Mouse (Mus musculus): ENCODE measurements around the gene Aig1. TPM values are rescaled to one million over a fixed set of nuclear protein-coding genes. Genes with fewer than 3 reads are reported as not detected.
"Not testable (repeated sequence)": the region's sequence is repeated elsewhere in the genome, so short reads cannot be mapped to it uniquely, and the experiment has no call there.

The Aig1 gene
- 21.9 and 24.2 TPM in 2 replicates for polyA plus RNA-seq (2016; fragmentation: Nextera tagmentation; extraction: Ambion mirVana)

- WGBS, result 3% methylated on average over 77 of the region's 77 CpGs
These were observed at the start of gene Aig1 for GRCm38 (mm10) chr10:13868371-13869321. TSS of gene Aig1 (minus strand) at chr10:13868980.

DNA sequence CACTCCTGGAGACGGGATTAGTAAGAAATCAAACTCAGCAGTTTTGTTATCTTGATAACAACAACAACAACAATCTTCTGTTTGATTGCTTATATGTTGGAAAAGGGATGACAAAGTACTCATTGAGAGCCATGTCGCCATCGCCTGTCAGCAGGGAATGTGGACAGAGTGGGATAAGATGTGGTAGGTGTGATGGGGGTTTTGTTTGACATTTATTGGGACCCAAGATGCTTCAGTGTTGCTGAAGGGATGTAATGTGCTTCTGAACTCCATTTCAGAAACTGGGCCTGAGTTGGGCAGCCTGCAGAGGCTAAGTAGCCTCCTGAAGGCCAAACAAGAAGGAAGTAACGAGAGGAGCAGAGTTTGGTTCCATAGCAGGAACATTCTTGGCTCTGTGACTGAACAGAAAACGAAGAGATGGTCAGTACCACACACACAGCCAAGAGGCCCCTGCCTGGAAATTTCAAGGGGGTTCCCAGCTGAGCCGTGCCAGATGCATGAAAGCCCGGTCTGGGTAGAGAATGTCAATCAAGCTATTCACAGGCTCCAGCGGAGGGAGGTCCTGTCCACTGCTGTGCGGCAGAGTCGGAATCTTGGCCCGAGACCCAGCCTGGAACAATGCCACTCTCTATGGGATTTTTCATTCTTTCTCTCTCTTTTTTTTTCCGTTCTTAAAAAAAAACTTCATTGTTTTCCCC lies 48.0 kb upstream of the Aig1 start:
- 36% methylated on average over 12 of the region's 12 CpGs for WGBS
- peak; percentile 47 for DNase-seq (ENCODE audit: low spot score)
- H3K27me3 ChIP-seq (replicated peaks; ENCODE audit: low read depth, poor library complexity, severe bottlenecking), result no peaks in the 10 kb centered on the region
- H3K4me3 ChIP-seq, result no peak overlapping the region
- no peak overlapping the region for H3K27ac ChIP-seq (replicated peaks)
- H3K4me1 ChIP-seq, result peaks cover 5% of the 10 kb centered on the region
- H3K36me3 ChIP-seq (replicated peaks), result no peaks in the 10 kb centered on the region
- no peaks in the 10 kb centered on the region for H3K9me3 ChIP-seq

More at GRCm38 (mm10) chr10:13868371-13869321, at the start of gene Aig1:
- no peaks in the 10 kb centered on the region; the same call in 1 of the 2 replicates for H3K9me3 ChIP-seq
- peak; percentile 79 for DNase-seq (ENCODE audit: low spot score)
- H3K4me1 ChIP-seq, result peaks cover 19% of the 10 kb centered on the region
- H3K27ac ChIP-seq (replicated peaks), result peak within 1 kb of the TSS; percentile 91
- no peaks in the 10 kb centered on the region for H3K36me3 ChIP-seq (replicated peaks)
- no peaks in the 10 kb centered on the region for H3K27me3 ChIP-seq (replicated peaks; ENCODE audit: low read depth, poor library complexity, severe bottlenecking)
- H3K4me3 ChIP-seq, result peak within 1 kb of the TSS; percentile 85

DNA sequence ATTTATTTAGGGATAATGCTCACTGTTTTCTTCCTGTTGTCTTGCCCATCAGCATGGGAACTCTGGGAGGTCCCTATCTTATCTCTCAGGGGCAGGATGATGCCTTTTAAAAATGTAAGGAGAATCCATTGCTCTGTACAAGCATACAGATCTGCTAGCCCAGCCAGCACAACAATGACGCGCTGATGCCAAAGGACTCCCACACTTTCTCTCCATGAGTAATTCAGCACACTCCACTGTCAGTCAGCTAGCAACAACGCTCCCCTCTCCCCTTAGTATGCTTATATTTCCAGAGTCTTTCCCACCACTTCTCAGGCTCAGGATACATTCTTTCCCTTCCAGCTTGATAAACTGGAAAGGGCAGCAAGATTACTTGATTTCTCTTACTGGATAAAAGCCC lies 46.4 kb upstream of the Aig1 start:
- Histone ChIP-seq H3K4me3 (no peak overlapping the region), H3K27ac (replicated peaks) (no peak overlapping the region), H3K36me3 (replicated peaks) (no peaks in the 10 kb centered on the region), H3K4me1 (peaks cover 5% of the 10 kb centered on the region), H3K9me3 (no peaks in the 10 kb centered on the region), H3K27me3 (replicated peaks; ENCODE audit: low read depth, poor library complexity, severe bottlenecking) (no peaks in the 10 kb centered on the region)
- DNase-seq (ENCODE audit: low spot score), result no peak
- WGBS, result 85% methylated on average over 3 of the region's 3 CpGs

GRCm38 (mm10) chr10:13913689-13914088 lies 44.9 kb upstream of the Aig1 start:
- Histone ChIP-seq H3K27ac (replicated peaks) (no peak overlapping the region), H3K9me3 (no peaks in the 10 kb centered on the region), H3K36me3 (replicated peaks) (no peaks in the 10 kb centered on the region), H3K4me3 (no peak overlapping the region), H3K4me1 (peaks cover 5% of the 10 kb centered on the region), H3K27me3 (replicated peaks; ENCODE audit: low read depth, poor library complexity, severe bottlenecking) (no peaks in the 10 kb centered on the region)
- no peak for DNase-seq (ENCODE audit: low spot score)

DNA sequence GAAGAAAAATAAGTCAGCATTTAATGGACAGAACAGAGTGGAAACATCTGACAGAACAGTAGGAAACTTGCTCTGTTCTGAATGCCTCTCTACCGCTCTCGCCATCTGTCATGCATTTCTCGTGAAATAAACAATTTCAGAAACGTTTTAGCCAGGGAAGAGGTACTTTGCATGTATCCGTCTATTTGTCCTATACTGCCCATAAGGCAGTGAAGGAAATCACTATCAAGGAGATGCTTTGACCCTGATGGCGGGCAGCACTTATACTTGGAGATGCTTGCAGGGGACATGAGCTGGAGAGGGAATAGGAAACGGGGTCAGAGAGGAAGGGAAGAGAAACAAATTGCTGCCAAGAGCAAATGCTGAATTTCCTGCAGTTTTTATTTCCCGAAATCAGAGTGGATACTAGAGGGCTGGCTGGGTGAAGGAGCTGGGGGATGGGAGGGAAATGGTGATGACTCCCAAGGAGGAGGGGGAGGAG lies 37.5 kb upstream of the Aig1 start:
- H3K9me3 ChIP-seq, result peaks cover 7% of the 10 kb centered on the region; the same call in 1 of the 2 replicates
- WGBS, result 76% methylated on average over 8 of the region's 8 CpGs
- H3K36me3 ChIP-seq (replicated peaks), result no peaks in the 10 kb centered on the region

DNA sequence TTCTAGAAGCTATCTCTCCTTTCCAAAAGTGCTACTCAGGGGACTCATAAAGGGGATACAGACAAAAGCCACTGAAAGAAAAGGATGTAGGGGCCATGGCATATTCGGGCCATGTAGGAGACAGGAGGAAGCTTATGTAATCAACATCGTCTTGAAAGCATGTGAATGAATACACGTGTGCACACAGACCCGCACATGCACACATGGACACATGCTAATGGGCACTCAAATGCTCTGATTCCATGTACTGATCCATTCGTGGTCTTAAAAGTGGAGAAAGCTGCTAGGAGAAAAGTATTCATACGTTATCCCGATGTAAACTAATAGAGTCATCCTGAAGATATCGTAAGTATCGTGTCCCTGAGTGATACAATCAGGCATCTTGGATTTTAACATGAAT lies 36.8 kb upstream of the Aig1 start:
- Histone ChIP-seq H3K27me3 (replicated peaks; ENCODE audit: low read depth, poor library complexity, severe bottlenecking) (no peaks in the 10 kb centered on the region), H3K4me1 (no peaks in the 10 kb centered on the region), H3K27ac (replicated peaks) (no peak overlapping the region), H3K36me3 (replicated peaks) (no peaks in the 10 kb centered on the region), H3K9me3 (peaks cover 7% of the 10 kb centered on the region; the same call in 1 of the 2 replicates), H3K4me3 (no peak overlapping the region)
- WGBS, result 94% methylated on average over 9 of the region's 9 CpGs
- DNase-seq (ENCODE audit: low spot score), result no peak

More for the DNA sequence above, 37.5 kb upstream of the Aig1 start:
- Histone ChIP-seq H3K4me3 (no peak overlapping the region), H3K27me3 (replicated peaks; ENCODE audit: low read depth, poor library complexity, severe bottlenecking) (no peaks in the 10 kb centered on the region), H3K27ac (replicated peaks) (no peak overlapping the region), H3K4me1 (no peaks in the 10 kb centered on the region)
- DNase-seq (ENCODE audit: low spot score), result no peak

DNA sequence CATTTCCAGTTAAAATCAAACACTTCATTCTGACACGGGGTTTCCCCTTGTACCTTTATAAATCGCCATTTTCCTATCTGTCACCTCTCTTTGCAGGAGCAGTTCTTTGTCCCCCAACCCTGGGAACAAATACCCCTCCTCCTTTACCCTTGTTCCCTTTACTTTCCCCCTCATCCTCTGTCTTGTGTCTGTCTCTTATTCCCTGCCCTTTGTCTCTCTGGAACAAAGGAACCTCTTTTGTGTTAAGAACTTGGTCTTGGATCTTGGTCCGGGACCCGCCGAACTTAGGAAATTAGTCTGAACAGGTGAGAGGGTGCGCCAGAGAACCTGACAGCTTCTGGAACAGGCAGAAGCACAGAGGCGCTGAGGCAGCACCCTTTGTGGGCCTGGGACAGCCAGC lies 24.0 kb upstream of the Aig1 start:
- 90% methylated on average over 7 of the region's 7 CpGs for WGBS
- DNase-seq (ENCODE audit: low spot score), result not testable (repeated sequence)

GRCm38 (mm10) chr10:13882975-13883875 lies 14.4 kb upstream of the Aig1 start:
- Histone ChIP-seq H3K4me3 (no peak overlapping the region), H3K27me3 (replicated peaks; ENCODE audit: low read depth, poor library complexity, severe bottlenecking) (no peaks in the 10 kb centered on the region), H3K9me3 (no peaks in the 10 kb centered on the region), H3K36me3 (replicated peaks) (no peaks in the 10 kb centered on the region), H3K4me1 (no peaks in the 10 kb centered on the region), H3K27ac (replicated peaks) (no peak overlapping the region)
- no peak for DNase-seq (ENCODE audit: low spot score)
- WGBS, result 91% methylated on average over 10 of the region's 10 CpGs

More for the DNA sequence above, 24.0 kb upstream of the Aig1 start:
- H3K36me3 ChIP-seq (replicated peaks); H3K4me1 ChIP-seq; H3K27me3 ChIP-seq (replicated peaks; ENCODE audit: low read depth, poor library complexity, severe bottlenecking); H3K9me3 ChIP-seq; H3K4me3 ChIP-seq; H3K27ac ChIP-seq (replicated peaks): not testable (repeated sequence)

DNA sequence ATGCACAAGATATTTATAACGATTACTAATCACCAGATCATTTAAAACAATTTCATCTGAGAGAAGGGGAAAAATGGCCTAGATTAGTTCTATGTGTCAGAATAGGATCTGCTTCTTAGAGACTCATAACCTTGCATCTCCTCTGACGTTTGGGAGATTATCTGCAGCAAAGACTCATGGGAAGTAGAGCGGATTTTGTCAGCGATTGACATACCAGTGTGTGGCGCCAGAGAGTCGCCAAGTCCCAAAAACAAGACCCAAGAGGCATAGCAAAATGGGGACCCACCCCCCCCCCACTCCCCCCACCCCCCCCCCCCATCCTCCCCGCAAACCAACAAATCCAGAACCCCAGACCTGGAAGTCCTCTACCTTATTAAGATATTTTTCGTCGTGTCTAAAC lies 13.7 kb upstream of the Aig1 start:
- 62% methylated on average over 9 of the region's 9 CpGs for WGBS
- H3K36me3 ChIP-seq (replicated peaks), result no peaks in the 10 kb centered on the region
- H3K27ac ChIP-seq (replicated peaks), result no peak overlapping the region
- no peaks in the 10 kb centered on the region for H3K9me3 ChIP-seq
- no peaks in the 10 kb centered on the region for H3K27me3 ChIP-seq (replicated peaks; ENCODE audit: low read depth, poor library complexity, severe bottlenecking)
- no peak overlapping the region for H3K4me3 ChIP-seq
- no peaks in the 10 kb centered on the region for H3K4me1 ChIP-seq
- no peak for DNase-seq (ENCODE audit: low spot score)

- Histone ChIP-seq H3K27me3 (replicated peaks; ENCODE audit: low read depth, poor library complexity, severe bottlenecking) (no peaks in the 10 kb centered on the region), H3K27ac (replicated peaks) (no peak overlapping the region), H3K9me3 (no peaks in the 10 kb centered on the region), H3K36me3 (replicated peaks) (no peaks in the 10 kb centered on the region), H3K4me3 (no peak overlapping the region), H3K4me1 (no peaks in the 10 kb centered on the region)
- 83% methylated on average over 4 of the region's 4 CpGs for WGBS
- no peak for DNase-seq (ENCODE audit: low spot score)
These were observed 9.9 kb upstream of the Aig1 start for GRCm38 (mm10) chr10:13878696-13879095.

- Histone ChIP-seq H3K4me3 (no peak overlapping the region), H3K27ac (replicated peaks) (no peak overlapping the region), H3K36me3 (replicated peaks) (no peaks in the 10 kb centered on the region), H3K9me3 (no peaks in the 10 kb centered on the region; the same call in 1 of the 2 replicates), H3K4me1 (no peaks in the 10 kb centered on the region), H3K27me3 (replicated peaks; ENCODE audit: low read depth, poor library complexity, severe bottlenecking) (no peaks in the 10 kb centered on the region)
- no peak for DNase-seq (ENCODE audit: low spot score)
- 79% methylated on average over 4 of the region's 4 CpGs for WGBS
These were observed 6.2 kb upstream of the Aig1 start for GRCm38 (mm10) chr10:13875038-13875420.
